Mouse (Mus musculus): ENCODE results near the gene Cacnb3.

DNA sequence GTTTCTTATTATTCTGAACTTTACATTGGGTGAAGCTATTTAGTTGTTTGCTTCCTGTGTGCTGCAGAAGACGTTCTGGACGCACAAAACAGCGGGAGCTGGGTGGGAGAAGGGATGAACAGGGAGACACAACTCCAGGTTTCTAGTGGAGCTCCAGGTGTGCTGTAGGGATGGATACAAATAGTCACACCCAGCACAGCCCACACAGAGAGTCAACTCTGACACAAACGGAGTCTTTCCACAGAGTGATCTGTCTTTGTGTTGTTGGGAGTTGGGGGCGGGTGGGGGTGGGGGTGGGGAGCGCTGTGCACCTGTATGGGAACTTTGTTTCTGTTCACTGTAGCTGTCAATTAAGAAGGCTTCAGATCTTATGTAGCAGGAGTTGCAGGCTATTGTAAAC, 7.9 kb upstream of the Cacnb3 start:
- TF ChIP-seq CTCF (conservative IDR thresholded peaks at IDR 0.05; ENCODE audit: low read length) (no peak), POU5F1 (IDR thresholded peaks at IDR 0.05; ENCODE audit: borderline replicate concordance, low read length) (no peak)

Measured in E14TG2a.4 (cell line).